Mouse (Mus musculus): ENCODE results near the gene Ceacam9.

DNA sequence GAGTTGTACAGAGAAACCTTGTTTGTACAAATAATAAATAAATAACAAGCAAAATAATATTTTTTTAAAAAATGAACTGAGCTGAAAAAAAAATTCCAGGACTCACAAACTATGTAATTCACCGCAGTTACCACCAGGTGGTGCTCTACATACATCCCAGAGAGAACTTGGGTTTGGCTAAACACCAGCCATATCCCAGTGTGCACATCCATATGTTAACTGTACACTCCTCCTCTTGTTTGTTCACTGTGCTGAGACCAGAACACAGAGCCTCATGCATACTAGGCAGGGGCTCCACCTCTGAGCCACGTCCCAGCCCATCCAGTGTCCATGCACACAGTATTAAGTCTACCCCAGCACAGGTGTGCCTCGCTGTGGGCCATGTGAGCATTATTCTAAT is 24.4 kb downstream of the Ceacam9 start:
- TF ChIP-seq CTCF (conservative IDR thresholded peaks at IDR 0.05; ENCODE audit: insufficient read depth, insufficient read length, low read depth, low read length) (peak; percentile 48), POLR2A (IDR thresholded peaks at IDR 0.05; ENCODE audit: low read depth, low read length) (no peak)
